Mouse (Mus musculus) brain, embryonic 14.5 days (tissue): Measurements from ENCODE around the gene Lrr1.

Source experiments
- CTCF ChIP-seq: fragments of 200-500 bp; IDR thresholded peaks from 2 replicates; pipeline ENCODE4 v1.5.1; 2012; ENCODE audit warnings: inconsistent platforms, mild to moderate bottlenecking, moderate library complexity, borderline replicate concordance; ENCODE audit not compliant: insufficient read depth, insufficient read length; ENCODE audit errors: extremely low read depth
- POLR2A ChIP-seq: fragments of 200-500 bp; IDR thresholded peaks from 2 replicates; pipeline ENCODE4 v1.6.1; 2012; ENCODE audit warnings: mild to moderate bottlenecking, inconsistent platforms, borderline replicate concordance; ENCODE audit not compliant: poor library complexity, insufficient read depth, insufficient read length, severe bottlenecking; ENCODE audit errors: extremely low read depth

- TF ChIP-seq POLR2A: no peak
- TF ChIP-seq CTCF: no peak
Measured at GRCm38 (mm10) chr12:69208520-69208919, 39.9 kb downstream of the Lrr1 start.
